ENCODE assay signal across 8 mouse cellular contexts in genomic region chr3:96220765-96221639, GRCm38 (mm10). TPM values are rescaled to one million over a fixed set of nuclear protein-coding genes. Genes with fewer than 3 reads are reported as not detected.
DNase-seq lines count a peak whose midpoint lies in the region; ATAC-seq and TF ChIP-seq lines count a peak whose summit lies in the region.

TSS of gene Hist2h2ac (minus strand) at chr3:96220880.
TSS of gene Hist2h2be (plus strand) at chr3:96221119.

- H3K27me3 ChIP-seq in forebrain, embryonic 14.5 days (replicated peaks; ENCODE audit: control insufficient read depth, insufficient read depth, low read length), result no peaks in the 10 kb centered on the region
- H3K27me3 ChIP-seq in liver, embryonic 16.5 days (ENCODE audit: control insufficient read depth, insufficient read depth, low read depth, low read length), result no peaks in the 10 kb centered on the region
- H3K27me3 ChIP-seq in neural tube, embryonic 12.5 days (replicated peaks), result no peaks in the 10 kb centered on the region

- in situ Hi-C loops in ES-E14 (cut with MboI; ENCODE audit: low sequenced_read_pairs in 2 of 2, unreplicated experiment in 2 of 2), result no loop called here

- peak; percentile 81 for ATAC-seq in forebrain, embryonic 14.5 days
- peak; percentile 90 for ATAC-seq in liver, embryonic 16.5 days (ENCODE audit: low read depth)
- peak; percentile 77 for ATAC-seq in neural tube, embryonic 12.5 days (ENCODE audit: low FRiP score, low read depth)

- 0% methylated on average over 43 of the region's 43 CpGs for WGBS in forebrain, embryonic 14.5 days
- under 1% methylated on average over 43 of the region's 43 CpGs for WGBS in large intestine, adult 2 months
- under 1% methylated on average over 43 of the region's 43 CpGs for WGBS in liver, embryonic 16.5 days (ENCODE audit: insufficient replicate concordance)
- WGBS in neural tube, embryonic 12.5 days, result under 1% methylated on average over 43 of the region's 43 CpGs

- peak; percentile 87 for DNase-seq in ES-E14 (ENCODE audit: low read depth, low spot score)
- peak; percentile 88 for DNase-seq in cerebellum, adult 11-12 months
- DNase-seq in forebrain, embryonic 14.5 days (ENCODE audit: low spot score), result peak; percentile 96
- DNase-seq in heart, postnatal 14 days, result peak; percentile 81 to 84
- peak; percentile 92 for DNase-seq in large intestine, adult 2 months (ENCODE audit: low read depth, low spot score)
- DNase-seq in telencephalon, adult 2 months (ENCODE audit: low read depth, low spot score), result peak; percentile 97

- no peaks in the 10 kb centered on the region for H3K9me3 ChIP-seq in ES-E14 (ENCODE audit: control insufficient read depth, insufficient read depth, low read depth, low read length)
- H3K9me3 ChIP-seq in forebrain, embryonic 14.5 days (replicated peaks; ENCODE audit: control insufficient read depth, low read length), result no peaks in the 10 kb centered on the region
- H3K9me3 ChIP-seq in liver, embryonic 16.5 days (replicated peaks; ENCODE audit: control insufficient read depth, low read length), result no peaks in the 10 kb centered on the region
- H3K9me3 ChIP-seq in neural tube, embryonic 12.5 days, result no peaks in the 10 kb centered on the region

- peak within 1 kb of the TSS; percentile 75 to 77 for H3K4me3 ChIP-seq in ES-E14 (ENCODE audit: insufficient read depth in 1 of 2, low read depth in 1 of 2, low read length in 2 of 2, poor library complexity in 1 of 2, severe bottlenecking in 1 of 2)
- H3K4me3 ChIP-seq in forebrain, embryonic 14.5 days (ENCODE audit: low read depth, low read length), result peak within 1 kb of the TSS; percentile 59
- H3K4me3 ChIP-seq in liver, embryonic 16.5 days (ENCODE audit: low read depth, low read length), result peak within 1 kb of the TSS; percentile 68
- peak within 1 kb of the TSS; percentile 65 for H3K4me3 ChIP-seq in neural tube, embryonic 12.5 days

- H3K4me2 ChIP-seq in forebrain, embryonic 14.5 days (ENCODE audit: low read length), result peak within 1 kb of the TSS; percentile 63
- H3K4me2 ChIP-seq in liver, embryonic 16.5 days (ENCODE audit: low read depth, low read length), result peak within 1 kb of the TSS; percentile 81
- H3K4me2 ChIP-seq in neural tube, embryonic 12.5 days (replicated peaks), result peak within 1 kb of the TSS; percentile 80

- intact Hi-C loops in heart, postnatal 14 days (cut with DNase I), result loop anchor here (1.0 to 2.0 kb wide), 2 partner anchors 42 to 48 kb away; partner anchors contain the start of genes Hist2h4 and Sf3b4

- peaks cover 0 to 7% of the 10 kb centered on the region in 2 experiments; a peak in 2 of 4 replicates for H3K4me1 ChIP-seq in ES-E14 (ENCODE audit: control insufficient read depth in 2 of 2, insufficient read depth in 2 of 2, low read length in 2 of 2, poor library complexity in 1 of 2)
- H3K4me1 ChIP-seq in forebrain, embryonic 14.5 days (ENCODE audit: control insufficient read depth, insufficient read depth, low read length), result peaks cover 26% of the 10 kb centered on the region
- peaks cover 36% of the 10 kb centered on the region for H3K4me1 ChIP-seq in liver, embryonic 16.5 days (ENCODE audit: control insufficient read depth, low read depth, low read length)
- H3K4me1 ChIP-seq in neural tube, embryonic 12.5 days, result peaks cover 17% of the 10 kb centered on the region; the same call in 1 of the 2 replicates

- H3K27ac ChIP-seq in ES-E14 (ENCODE audit: insufficient read depth, low read depth, low read length, poor library complexity, severe bottlenecking), result peak within 1 kb of the TSS; percentile 93
- peak within 1 kb of the TSS; percentile 97 for H3K27ac ChIP-seq in forebrain, embryonic 14.5 days (ENCODE audit: low read depth, low read length)
- peak within 1 kb of the TSS; percentile 99 for H3K27ac ChIP-seq in liver, embryonic 16.5 days (ENCODE audit: low read length)
- H3K27ac ChIP-seq in neural tube, embryonic 12.5 days, result peak within 1 kb of the TSS; percentile 94

- peak within 1 kb of the TSS; percentile 95 for H3K9ac ChIP-seq in ES-E14 (ENCODE audit: insufficient read depth, low read depth, low read length, poor library complexity, severe bottlenecking)
- peak within 1 kb of the TSS; percentile 83 for H3K9ac ChIP-seq in forebrain, embryonic 14.5 days (ENCODE audit: low read length)
- H3K9ac ChIP-seq in liver, embryonic 16.5 days (ENCODE audit: low read depth, low read length), result peak within 1 kb of the TSS; percentile 83
- peak within 1 kb of the TSS; percentile 73 for H3K9ac ChIP-seq in neural tube, embryonic 12.5 days

- no peaks in the 10 kb centered on the region for H3K36me3 ChIP-seq in ES-E14 (ENCODE audit: control insufficient read depth, insufficient read depth, low read length, poor library complexity, severe bottlenecking)
- no peaks in the 10 kb centered on the region for H3K36me3 ChIP-seq in forebrain, embryonic 14.5 days (ENCODE audit: control insufficient read depth, insufficient read depth, low read length)
- H3K36me3 ChIP-seq in liver, embryonic 16.5 days (ENCODE audit: control insufficient read depth, insufficient read depth), result no peaks in the 10 kb centered on the region
- H3K36me3 ChIP-seq in neural tube, embryonic 12.5 days, result no peaks in the 10 kb centered on the region

TF ChIP-seq in ES-E14, 5 proteins besides CTCF, POLR2A, EP300 and RAD21:
- TF ChIP-seq MAFK (IDR thresholded peaks at IDR 0.05; ENCODE audit: insufficient read depth, low read depth, low read length), result no peak
- TF ChIP-seq ZNF384 (IDR thresholded peaks at IDR 0.05; ENCODE audit: low read depth, low read length), result no peak
- no peak for TF ChIP-seq CHD2 (IDR thresholded peaks at IDR 0.05; ENCODE audit: low read depth, low read length)
- no peak for TF ChIP-seq HCFC1 (IDR thresholded peaks at IDR 0.05; ENCODE audit: borderline replicate concordance, insufficient read depth, low read length)
- no peak for TF ChIP-seq ZC3H11A (IDR thresholded peaks at IDR 0.05; ENCODE audit: borderline replicate concordance, low read depth, low read length)
TF ChIP-seq in ES-E14: peak in this region for 0.

RNA-seq across cellular contexts. Expression of gene Hist2h2ac, which starts in this region (rescaled TPM):
- 684 and 687 TPM in 2 replicates for total RNA-seq in ES-E14 (2012; rRNA removed)
- 3.4 and 7.5 TPM in 2 replicates for polyA plus RNA-seq in forebrain, embryonic 14.5 days (2014; fragmentation: Nextera tagmentation; extraction: Ambion mirVana)
- total RNA-seq in heart, postnatal 14 days (2021), result 10 to 100 TPM; 47.6 to 77.3 TPM
- 14.8 and 16.9 TPM in 2 replicates for polyA plus RNA-seq in large intestine, adult 2 months (2012; rRNA removed)
- polyA plus RNA-seq in liver, embryonic 16.5 days (2015; fragmentation: Nextera tagmentation; extraction: Ambion mirVana), result 11.6 and 16.7 TPM in 2 replicates
- 5.7 and 9.5 TPM in 2 replicates for polyA plus RNA-seq in neural tube, embryonic 12.5 days (2016; fragmentation: Nextera tagmentation; extraction: Ambion mirVana)

RNA-seq across cellular contexts. Expression of gene Hist2h2be, which starts in this region (rescaled TPM):
- total RNA-seq in ES-E14 (2012; rRNA removed), result 0.80 and 1.0 TPM in 2 replicates
- 11.8 and 12.5 TPM in 2 replicates for polyA plus RNA-seq in forebrain, embryonic 14.5 days (2014; fragmentation: Nextera tagmentation; extraction: Ambion mirVana)
- total RNA-seq in heart, postnatal 14 days (2021), result 1 to 10 TPM; 6.9 to 7.7 TPM
- polyA plus RNA-seq in large intestine, adult 2 months (2012; rRNA removed), result 2.8 and 3.7 TPM in 2 replicates
- polyA plus RNA-seq in liver, embryonic 16.5 days (2015; fragmentation: Nextera tagmentation; extraction: Ambion mirVana), result 7.2 and 8.7 TPM in 2 replicates
- polyA plus RNA-seq in neural tube, embryonic 12.5 days (2016; fragmentation: Nextera tagmentation; extraction: Ambion mirVana), result 5.6 and 5.7 TPM in 2 replicates

Comparison
In these comparisons a context has a peak if more than half of its experiments do, and no peak if none do; other contexts are left out.
1. Peak in every context shown above with its lines: DNase-seq, ATAC-seq, H3K4me3 ChIP-seq and H3K27ac ChIP-seq.